Mouse (Mus musculus): ENCODE data around the gene Sfmbt2. TPM values are rescaled to one million over a fixed set of nuclear protein-coding genes. Genes with fewer than 3 reads are reported as not detected.

Sfmbt2 gene
- polyA plus RNA-seq, 1 experiment from 2014 or later = 0.47 TPM

DNA sequence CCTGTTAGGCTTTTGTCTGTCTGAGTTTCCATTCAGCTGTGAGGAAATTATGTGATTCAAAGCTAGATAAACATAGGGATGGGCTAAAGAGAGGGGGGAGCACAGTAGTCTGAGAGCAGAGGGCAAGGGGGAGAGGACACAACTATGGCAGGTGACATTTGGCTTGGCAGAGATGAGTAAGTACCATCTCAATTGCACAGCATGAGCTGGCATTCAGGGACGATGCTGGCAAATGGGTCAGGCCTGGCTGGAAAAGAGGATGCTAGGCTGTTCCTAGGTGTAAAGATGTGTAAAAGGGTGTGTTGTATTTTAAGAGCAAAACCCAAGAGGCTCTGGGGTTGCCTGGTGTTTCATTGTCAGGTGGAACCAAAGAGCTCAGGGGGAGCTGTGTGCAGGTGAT lies 188.5 kb downstream of the Sfmbt2 start:
- no peaks in the 10 kb centered on the region for H3K27me3 ChIP-seq (replicated peaks; ENCODE audit: control insufficient read depth, insufficient read depth, low read length)
- no peaks in the 10 kb centered on the region for H3K4me1 ChIP-seq (replicated peaks; ENCODE audit: control insufficient read depth, insufficient read depth, low read length)
- H3K4me2 ChIP-seq (replicated peaks; ENCODE audit: low read depth) = no peak overlapping the region
- ATAC-seq = no peak
- no peak overlapping the region for H3K9ac ChIP-seq (ENCODE audit: low read depth, low read length)
- no peak for TF ChIP-seq CTCF (IDR thresholded peaks at IDR 0.05; ENCODE audit: low read depth)
- WGBS = 80% methylated on average over 1 of the region's 1 CpGs
- no peak overlapping the region for H3K27ac ChIP-seq (ENCODE audit: low read depth, low read length)
- H3K9me3 ChIP-seq (ENCODE audit: control insufficient read depth) = no peaks in the 10 kb centered on the region
- H3K36me3 ChIP-seq (ENCODE audit: control insufficient read depth, insufficient read depth) = no peaks in the 10 kb centered on the region
- no peak overlapping the region for H3K4me3 ChIP-seq (ENCODE audit: low read depth, low read length)

DNA sequence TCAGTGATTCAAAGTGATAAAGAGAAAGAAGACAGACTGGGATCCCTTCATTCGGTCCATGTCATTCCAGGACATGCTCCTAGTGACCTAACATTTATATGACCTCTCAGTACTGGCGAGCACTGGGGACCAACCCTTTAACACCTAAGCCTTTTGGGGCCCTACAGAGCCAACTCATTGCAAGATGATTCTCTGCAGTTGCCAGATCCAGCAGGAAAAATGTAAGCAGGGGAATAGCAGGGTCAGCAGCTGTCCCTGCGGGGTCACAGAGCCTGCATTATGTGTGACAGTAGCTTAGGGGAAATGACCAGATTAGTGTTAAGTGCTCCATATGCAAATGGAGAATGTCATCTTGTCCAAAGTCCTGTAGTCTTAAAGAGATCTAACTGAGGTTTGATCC lies 195.2 kb downstream of the Sfmbt2 start:
- H3K27me3 ChIP-seq (replicated peaks; ENCODE audit: control insufficient read depth, insufficient read depth, low read length) = no peaks in the 10 kb centered on the region
- no peak for ATAC-seq
- 88% methylated on average over 3 of the region's 3 CpGs for WGBS

DNA sequence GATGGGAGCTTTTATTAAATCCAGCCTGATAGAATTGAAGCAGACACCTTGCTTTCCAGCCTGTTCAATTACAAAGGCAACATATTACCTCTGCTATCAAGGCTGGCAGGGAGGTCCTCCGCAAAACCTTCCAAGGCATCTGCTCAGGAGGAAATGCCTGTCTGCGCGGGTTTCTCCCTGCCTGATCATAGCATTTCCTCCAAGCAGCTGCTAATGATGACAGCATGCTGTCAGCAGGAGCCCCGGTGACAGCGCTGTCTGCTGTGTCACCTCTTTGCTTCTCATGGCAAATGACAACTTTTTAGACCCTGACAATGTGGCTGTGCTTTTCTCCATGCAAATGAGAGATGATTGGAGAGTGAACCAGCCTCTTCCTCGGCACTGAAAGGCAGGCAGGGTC lies 199.1 kb downstream of the Sfmbt2 start:
- 59% methylated on average over 6 of the region's 6 CpGs for WGBS
- H3K27me3 ChIP-seq (replicated peaks; ENCODE audit: control insufficient read depth, insufficient read depth, low read length) = no peaks in the 10 kb centered on the region
- H3K4me2 ChIP-seq (replicated peaks; ENCODE audit: low read depth) = no peak overlapping the region
- H3K4me3 ChIP-seq (ENCODE audit: low read depth, low read length) = no peak overlapping the region
- TF ChIP-seq CTCF (IDR thresholded peaks at IDR 0.05; ENCODE audit: low read depth) = no peak
- H3K27ac ChIP-seq (ENCODE audit: low read depth, low read length) = no peak overlapping the region
- H3K9me3 ChIP-seq (ENCODE audit: control insufficient read depth) = no peaks in the 10 kb centered on the region
- ATAC-seq = no peak
- no peak overlapping the region for H3K9ac ChIP-seq (ENCODE audit: low read depth, low read length)
- H3K36me3 ChIP-seq (ENCODE audit: control insufficient read depth, insufficient read depth) = no peaks in the 10 kb centered on the region
- no peaks in the 10 kb centered on the region for H3K4me1 ChIP-seq (replicated peaks; ENCODE audit: control insufficient read depth, insufficient read depth, low read length)

More for the DNA sequence above, 195.2 kb downstream of the Sfmbt2 start:
- Histone ChIP-seq H3K4me2 (replicated peaks; ENCODE audit: low read depth) (no peak overlapping the region), H3K4me3 (ENCODE audit: low read depth, low read length) (no peak overlapping the region), H3K27ac (ENCODE audit: low read depth, low read length) (no peak overlapping the region), H3K9me3 (ENCODE audit: control insufficient read depth) (no peaks in the 10 kb centered on the region), H3K36me3 (ENCODE audit: control insufficient read depth, insufficient read depth) (no peaks in the 10 kb centered on the region), H3K4me1 (replicated peaks; ENCODE audit: control insufficient read depth, insufficient read depth, low read length) (no peaks in the 10 kb centered on the region), H3K9ac (ENCODE audit: low read depth, low read length) (no peak overlapping the region)
- TF ChIP-seq CTCF (IDR thresholded peaks at IDR 0.05; ENCODE audit: low read depth) = no peak

DNA sequence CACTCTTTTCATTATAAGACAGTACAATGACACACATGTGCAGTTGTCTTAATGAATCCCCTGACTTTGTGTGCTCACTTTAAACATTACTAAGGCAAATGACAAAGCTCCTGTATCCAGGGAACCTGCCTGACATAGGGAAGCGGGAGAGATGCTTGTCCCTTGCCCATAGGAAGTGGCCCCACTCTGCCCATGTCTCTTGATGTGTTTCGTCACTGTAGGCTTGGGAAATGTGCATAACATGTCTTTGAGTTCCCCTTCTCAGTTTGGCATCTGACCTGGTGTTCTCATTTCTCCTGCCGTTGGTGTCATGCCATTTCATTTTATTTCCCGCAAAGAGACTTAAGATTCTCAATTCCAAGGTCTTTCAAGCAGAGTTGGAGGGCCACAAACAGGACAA lies 202.0 kb downstream of the Sfmbt2 start:
- WGBS = 89% methylated on average over 4 of the region's 4 CpGs
- ATAC-seq = no peak
- H3K9ac ChIP-seq (ENCODE audit: low read depth, low read length) = no peak overlapping the region
- H3K9me3 ChIP-seq (ENCODE audit: control insufficient read depth) = no peaks in the 10 kb centered on the region
- H3K4me1 ChIP-seq (replicated peaks; ENCODE audit: control insufficient read depth, insufficient read depth, low read length) = no peaks in the 10 kb centered on the region
- no peak overlapping the region for H3K4me3 ChIP-seq (ENCODE audit: low read depth, low read length)
- no peak overlapping the region for H3K27ac ChIP-seq (ENCODE audit: low read depth, low read length)
- no peak overlapping the region for H3K4me2 ChIP-seq (replicated peaks; ENCODE audit: low read depth)
- no peaks in the 10 kb centered on the region for H3K36me3 ChIP-seq (ENCODE audit: control insufficient read depth, insufficient read depth)
- no peaks in the 10 kb centered on the region for H3K27me3 ChIP-seq (replicated peaks; ENCODE audit: control insufficient read depth, insufficient read depth, low read length)
- TF ChIP-seq CTCF (IDR thresholded peaks at IDR 0.05; ENCODE audit: low read depth) = no peak

DNA sequence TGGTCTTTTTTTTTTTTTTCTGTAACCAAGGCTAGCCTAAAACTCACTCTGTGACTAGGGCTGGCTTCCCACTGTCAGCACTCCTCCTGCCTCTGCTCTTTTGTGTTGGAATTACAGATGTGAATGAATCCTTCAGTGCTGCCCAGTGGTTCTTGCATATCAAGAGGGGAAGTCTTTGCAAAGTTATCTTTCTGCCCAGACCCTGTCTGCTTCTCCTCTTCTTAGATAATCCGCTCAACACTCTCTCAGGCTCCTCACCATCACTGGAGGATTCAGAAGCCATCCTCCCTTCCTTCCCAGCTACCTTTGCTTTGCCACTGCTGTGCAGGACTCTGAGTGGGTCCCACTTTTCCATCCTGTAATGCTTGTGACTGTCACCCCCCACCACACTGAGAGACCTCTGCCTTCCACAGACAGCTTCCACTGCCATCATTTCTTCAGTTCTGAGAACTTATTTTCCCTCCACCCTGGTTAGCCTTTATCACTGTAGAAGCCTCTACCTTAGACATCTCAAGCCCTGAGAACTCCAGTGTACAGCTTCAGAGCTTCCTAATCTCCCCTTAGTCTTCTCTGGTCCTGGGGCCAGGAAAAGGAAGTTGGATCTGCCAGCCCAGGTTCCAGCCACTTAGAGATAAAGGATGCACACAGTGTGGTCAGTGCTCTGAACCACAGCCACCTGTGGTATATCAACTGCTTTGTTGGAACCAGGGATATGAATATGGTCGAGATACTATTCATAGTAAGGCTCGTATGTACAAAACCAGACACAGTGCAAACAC lies 205.8 kb downstream of the Sfmbt2 start:
- 86% methylated on average over 3 of the region's 3 CpGs for WGBS
- H3K27ac ChIP-seq (ENCODE audit: low read depth, low read length) = no peak overlapping the region

DNA sequence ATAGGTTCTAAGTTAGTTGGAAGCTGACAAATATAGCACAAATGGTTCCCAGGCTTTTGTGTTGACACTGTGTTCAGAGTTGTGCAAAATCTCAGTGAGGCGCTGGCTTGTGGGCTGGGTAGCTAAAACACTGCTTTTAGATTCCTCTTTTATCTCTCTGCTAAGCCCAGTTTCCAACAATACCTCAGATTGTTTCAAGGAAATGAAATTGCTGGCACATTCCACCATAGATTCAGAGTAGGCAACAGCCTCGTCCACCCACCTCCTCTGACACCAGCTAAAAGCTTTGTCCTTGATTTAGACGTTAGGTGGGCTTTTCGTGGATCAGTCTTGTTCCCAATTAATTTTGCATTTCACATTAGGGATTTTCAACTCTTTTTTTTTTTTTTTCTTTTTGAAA lies 212.4 kb downstream of the Sfmbt2 start:
- Histone ChIP-seq H3K4me3 (ENCODE audit: low read depth, low read length) (no peak overlapping the region), H3K4me2 (replicated peaks; ENCODE audit: low read depth) (no peak overlapping the region), H3K9ac (ENCODE audit: low read depth, low read length) (no peak overlapping the region), H3K36me3 (ENCODE audit: control insufficient read depth, insufficient read depth) (no peaks in the 10 kb centered on the region), H3K4me1 (replicated peaks; ENCODE audit: control insufficient read depth, insufficient read depth, low read length) (no peaks in the 10 kb centered on the region), H3K27me3 (replicated peaks; ENCODE audit: control insufficient read depth, insufficient read depth, low read length) (no peaks in the 10 kb centered on the region), H3K9me3 (ENCODE audit: control insufficient read depth) (no peaks in the 10 kb centered on the region), H3K27ac (ENCODE audit: low read depth, low read length) (no peak overlapping the region)
- ATAC-seq = no peak
- no peak for TF ChIP-seq CTCF (IDR thresholded peaks at IDR 0.05; ENCODE audit: low read depth)
- WGBS = 81% methylated on average over 4 of the region's 4 CpGs

More for the DNA sequence above, 205.8 kb downstream of the Sfmbt2 start:
- Histone ChIP-seq H3K27me3 (replicated peaks; ENCODE audit: control insufficient read depth, insufficient read depth, low read length) (no peaks in the 10 kb centered on the region), H3K4me3 (ENCODE audit: low read depth, low read length) (no peak overlapping the region), H3K9me3 (ENCODE audit: control insufficient read depth) (no peaks in the 10 kb centered on the region), H3K4me2 (replicated peaks; ENCODE audit: low read depth) (no peak overlapping the region), H3K4me1 (replicated peaks; ENCODE audit: control insufficient read depth, insufficient read depth, low read length) (no peaks in the 10 kb centered on the region), H3K36me3 (ENCODE audit: control insufficient read depth, insufficient read depth) (no peaks in the 10 kb centered on the region), H3K9ac (ENCODE audit: low read depth, low read length) (no peak overlapping the region)
- no peak for ATAC-seq
- TF ChIP-seq CTCF (IDR thresholded peaks at IDR 0.05; ENCODE audit: low read depth) = no peak
